Mouse (Mus musculus) adrenal gland, postnatal 25 days (tissue): ENCODE measurements around the gene Eif2s3y. TPM values are rescaled to one million over a fixed set of nuclear protein-coding genes. Genes with fewer than 3 reads are reported as not detected.
A peak's percentile ranks its signal among the peaks of the same experiment; 100 is the strongest.

Source experiments
- DNase-seq: peaks from one replicate; pipeline ENCODE4 v3.0.0; 2021; ENCODE audit warnings: mixed read lengths
- long read RNA-seq: library from polyadenylated mRNA; stranded (forward); transcript quantifications from one replicate; pipeline ENCODE4 v2.0.0, GENCODE M21; 2021
- microRNA-seq, 2 experiments: library from miRNA; unstranded; fragments of <30 nt; microRNA quantifications; one replicate each; pipeline ENCODE4 v1.2.0; 2021
- total RNA-seq: library from RNA; stranded (reverse); gene quantifications from 2 replicates; pipeline ENCODE4 v1.2.3, GENCODE M21; 2021

Gene Eif2s3y
- not detected in 2 replicates for total RNA-seq
- long read RNA-seq, transcript Eif2s3y-201 (12 exons, 1,836 nt), result major isoform, 48 of 67 reads
- long read RNA-seq, partial matches to known transcripts, result 0 of 67 reads
- long read RNA-seq, other reads (novel, unspliced or antisense), result 17 of 67 reads

DNA sequence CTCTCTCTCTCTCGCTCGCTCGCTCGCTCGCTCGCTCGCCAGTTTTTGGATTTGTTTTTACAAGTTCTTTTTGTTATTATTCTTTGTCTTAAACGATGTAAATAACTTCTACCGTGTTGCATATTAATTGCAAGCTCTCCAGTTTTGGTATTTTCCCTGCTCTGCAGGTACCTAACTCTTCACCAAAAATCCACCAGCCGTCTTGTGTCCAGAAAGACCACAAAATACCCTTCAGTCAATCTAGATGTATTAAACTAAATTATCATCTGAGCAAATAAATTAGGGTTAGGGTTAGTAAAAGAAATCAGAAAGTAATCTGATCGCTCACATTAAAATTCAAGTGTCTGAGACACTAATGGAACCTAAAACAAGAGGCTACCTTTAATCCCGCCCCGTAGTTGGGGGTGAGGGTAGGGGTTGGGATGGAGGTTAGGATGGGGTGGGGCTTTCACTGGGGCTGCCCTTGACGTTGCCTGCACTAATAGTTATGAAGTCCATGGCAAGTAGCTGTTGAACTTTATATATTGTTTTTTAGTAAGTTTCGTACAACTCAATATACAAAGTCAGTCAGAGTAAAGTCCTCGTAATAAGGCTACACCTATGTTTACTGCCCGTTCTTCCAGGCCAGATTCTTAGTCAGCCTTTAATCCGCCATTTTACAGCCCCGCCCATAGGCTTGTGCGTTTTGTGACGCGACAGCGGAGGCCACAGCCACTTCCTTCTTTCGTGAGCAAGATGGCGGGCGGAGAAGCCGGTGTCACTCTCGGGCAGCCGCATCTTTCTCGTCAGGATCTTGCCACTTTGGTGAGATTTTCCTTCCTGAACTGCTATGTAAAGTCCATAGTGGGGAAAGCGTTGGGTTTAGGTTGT is at the start of gene Eif2s3y:
Gene Eif2s3y, plus strand, starts transcription at position 662 of the 870 bp plus-strand sequence.
- DNase-seq, result peak; percentile 63

Small RNA genes within 50 kb of the gene (microRNA-seq; reads per million reads assigned to microRNA genes)
- gene Gm47281, result 0 reads per million in 2 experiments

Other genes starting within 250 kb of the Eif2s3y start
- not detected in 2 replicates for gene Zfy1, start 213.1 kb upstream of the Eif2s3y start, total RNA-seq
- gene Uba1y, start 191.9 kb upstream of the Eif2s3y start, total RNA-seq, result not detected in 2 replicates
- gene Kdm5d, start 112.8 kb upstream of the Eif2s3y start, total RNA-seq, result not detected in 2 replicates
- not detected in 2 replicates for gene Uty, start 235.2 kb downstream of the Eif2s3y start, total RNA-seq